Mouse (Mus musculus) cerebellum, adult (tissue): ENCODE measurements at regions not wholly inside any gene's neighbourhood (a gene's known extent, or its start where the extent isn't known, plus 50 kb on each side); places are given as distances from the start of the nearest gene placed in this dataset.

Experiments used
- ATAC-seq: cut with Nextera tagmentation; 2 replicates; pipeline ENCODE4 v1.9.2; 2017; ENCODE audit warnings: mild to moderate bottlenecking, moderate library complexity, mixed read lengths; ENCODE audit not compliant: insufficient number of reproducible peaks, low FRiP score, low TSS enrichment

GRCm38 (mm10) chr5:118966901-118967300, 406.4 kb downstream of the Med13l start:
- ATAC-seq = no peak

- ATAC-seq = no peak
Measured at GRCm38 (mm10) chr5:118967718-118968117, 407.2 kb downstream of the Med13l start.

- no peak for ATAC-seq
Measured at GRCm38 (mm10) chr5:118975147-118975546, 414.7 kb downstream of the Med13l start.

- no peak for ATAC-seq
Measured at GRCm38 (mm10) chr5:118978921-118979630, 418.6 kb downstream of the Med13l start.

GRCm38 (mm10) chr5:118981046-118981445, 420.6 kb downstream of the Med13l start:
- ATAC-seq = no peak

- ATAC-seq = no peak
Measured at GRCm38 (mm10) chr5:118984251-118984650, 423.8 kb downstream of the Med13l start.

GRCm38 (mm10) chr5:118984797-118985408, 424.4 kb downstream of the Med13l start:
- no peak for ATAC-seq

GRCm38 (mm10) chr5:118987376-118988000, 427.0 kb downstream of the Med13l start:
- ATAC-seq = no peak

- no peak for ATAC-seq
Measured at GRCm38 (mm10) chr5:118999124-118999523, 438.6 kb downstream of the Med13l start.

- ATAC-seq = no peak
Measured at GRCm38 (mm10) chr5:119005825-119006471, 445.5 kb downstream of the Med13l start.

- no peak for ATAC-seq
Measured at GRCm38 (mm10) chr5:119010048-119010447, 449.6 kb downstream of the Med13l start.

GRCm38 (mm10) chr5:119015181-119015580, 454.7 kb downstream of the Med13l start:
- no peak for ATAC-seq

GRCm38 (mm10) chr5:119015606-119016255, 455.3 kb downstream of the Med13l start:
- ATAC-seq = no peak

GRCm38 (mm10) chr5:119016420-119016819, 455.9 kb downstream of the Med13l start:
- ATAC-seq = no peak

- no peak for ATAC-seq
Measured at GRCm38 (mm10) chr5:119023947-119024346, 463.5 kb downstream of the Med13l start.

GRCm38 (mm10) chr5:119032051-119032450, 471.6 kb downstream of the Med13l start:
- ATAC-seq = no peak

GRCm38 (mm10) chr5:119044548-119044947, 484.1 kb downstream of the Med13l start:
- ATAC-seq = no peak

GRCm38 (mm10) chr5:119047581-119047980, 487.1 kb downstream of the Med13l start:
- ATAC-seq = no peak

GRCm38 (mm10) chr5:119052354-119052996, 492.0 kb downstream of the Med13l start:
- no peak for ATAC-seq

GRCm38 (mm10) chr5:119053738-119054137, 493.3 kb downstream of the Med13l start:
- no peak for ATAC-seq
